Mouse (Mus musculus): ENCODE measurements around the gene Ftl1. TPM values are rescaled to one million over a fixed set of nuclear protein-coding genes. Genes with fewer than 3 reads are reported as not detected.
"Not testable (repeated sequence)": the region's sequence is repeated elsewhere in the genome, so short reads cannot be mapped to it uniquely, and the experiment has no call there.

Ftl1 gene
- total RNA-seq, 2 experiments from 2014 or later: 200 to 208 TPM

- peak within 1 kb of the TSS; percentile 54 for H3K4me3 ChIP-seq
- DNase-seq (ENCODE audit: extremely low spot score in 1 of 2, low spot score in 2 of 2): peak; percentile 35 to 42
- H3K27ac ChIP-seq: peak within 1 kb of the TSS; percentile 79
- intact Hi-C loops (cut with DNase I): no loop called here
- TF ChIP-seq CTCF (IDR thresholded peaks at IDR 0.05): no peak
Observed at GRCm38 (mm10) chr7:45488293-45489204, 28.9 kb upstream of the Ftl1 start, which contains the start of gene Dhdh. Dhdh (minus strand) TSS chr7:45488805.

- intact Hi-C loops (cut with DNase I): no loop called here
- DNase-seq (ENCODE audit: extremely low spot score in 1 of 2, low spot score in 2 of 2): no peak
- TF ChIP-seq CTCF (IDR thresholded peaks at IDR 0.05): no peak
- H3K4me3 ChIP-seq: no peak overlapping the region
- H3K27ac ChIP-seq: no peak overlapping the region
Observed at GRCm38 (mm10) chr7:45487861-45488292, 28.2 kb upstream of the Ftl1 start.

GRCm38 (mm10) chr7:45486761-45487415, 27.2 kb upstream of the Ftl1 start, which contains the start of gene Gm45808:
Gm45808 (minus strand) TSS chr7:45486811.
- DNase-seq (ENCODE audit: extremely low spot score in 1 of 2, low spot score in 2 of 2): no peak
- intact Hi-C loops (cut with DNase I): no loop called here
- no peak within 1 kb of the TSS for H3K27ac ChIP-seq
- no peak for TF ChIP-seq CTCF (IDR thresholded peaks at IDR 0.05)
- no peak within 1 kb of the TSS for H3K4me3 ChIP-seq

GRCm38 (mm10) chr7:45486158-45486557, 26.5 kb upstream of the Ftl1 start:
- Histone ChIP-seq H3K27ac (no peak overlapping the region), H3K4me3 (no peak overlapping the region)
- no peak for DNase-seq (ENCODE audit: extremely low spot score in 1 of 2, low spot score in 2 of 2)
- no peak for TF ChIP-seq CTCF (IDR thresholded peaks at IDR 0.05)
- intact Hi-C loops (cut with DNase I): no loop called here

GRCm38 (mm10) chr7:45484985-45485384, 25.3 kb upstream of the Ftl1 start:
- H3K27ac ChIP-seq; DNase-seq (ENCODE audit: extremely low spot score in 1 of 2, low spot score in 2 of 2); H3K4me3 ChIP-seq; intact Hi-C loops (cut with DNase I): not testable (repeated sequence)

- intact Hi-C loops (cut with DNase I): no loop called here
- no peak overlapping the region for H3K27ac ChIP-seq
- no peak for DNase-seq (ENCODE audit: extremely low spot score in 1 of 2, low spot score in 2 of 2)
- TF ChIP-seq CTCF (IDR thresholded peaks at IDR 0.05): no peak
- no peak overlapping the region for H3K4me3 ChIP-seq
Observed at GRCm38 (mm10) chr7:45482166-45482565, 22.5 kb upstream of the Ftl1 start.

- intact Hi-C loops (cut with DNase I): no loop called here
- peak; percentile 64 for DNase-seq (ENCODE audit: extremely low spot score in 1 of 2, low spot score in 2 of 2)
- TF ChIP-seq CTCF (IDR thresholded peaks at IDR 0.05): no peak
- Histone ChIP-seq H3K4me3 (no peak within 1 kb of the TSS), H3K27ac (no peak within 1 kb of the TSS)
Observed at GRCm38 (mm10) chr7:45481374-45481927, 21.8 kb upstream of the Ftl1 start, which contains the start of gene Tulp2. Tulp2 (plus strand) TSS chr7:45481877.

- H3K27ac ChIP-seq; H3K4me3 ChIP-seq; intact Hi-C loops (cut with DNase I); DNase-seq (ENCODE audit: extremely low spot score in 1 of 2, low spot score in 2 of 2): not testable (repeated sequence)
Observed at GRCm38 (mm10) chr7:45480310-45480709, 20.6 kb upstream of the Ftl1 start.

GRCm38 (mm10) chr7:45478774-45479173, 19.1 kb upstream of the Ftl1 start:
- H3K4me3 ChIP-seq: no peak overlapping the region
- DNase-seq (ENCODE audit: extremely low spot score in 1 of 2, low spot score in 2 of 2): no peak
- intact Hi-C loops (cut with DNase I): loop anchor here (5.0 kb wide), 1 partner anchor 44 kb away; no protein-coding TSS in a partner anchor
- no peak for TF ChIP-seq CTCF (IDR thresholded peaks at IDR 0.05)
- no peak overlapping the region for H3K27ac ChIP-seq

GRCm38 (mm10) chr7:45477003-45477402, 17.3 kb upstream of the Ftl1 start:
- H3K27ac ChIP-seq: no peak overlapping the region
- DNase-seq (ENCODE audit: extremely low spot score in 1 of 2, low spot score in 2 of 2): peak; percentile 52 to 61
- TF ChIP-seq CTCF (IDR thresholded peaks at IDR 0.05): peak; percentile 65
- no peak overlapping the region for H3K4me3 ChIP-seq
- intact Hi-C loops (cut with DNase I): loop anchor here (2.0 to 5.0 kb wide), 2 partner anchors 45 to 84 kb away; no protein-coding TSS in a partner anchor

- no peak for DNase-seq (ENCODE audit: extremely low spot score in 1 of 2, low spot score in 2 of 2)
- intact Hi-C loops (cut with DNase I): loop anchor here (2.0 to 5.0 kb wide), 2 partner anchors 46 to 84 kb away; no protein-coding TSS in a partner anchor
- H3K27ac ChIP-seq: no peak overlapping the region
- no peak for TF ChIP-seq CTCF (IDR thresholded peaks at IDR 0.05)
- H3K4me3 ChIP-seq: no peak overlapping the region
Observed at GRCm38 (mm10) chr7:45476453-45476852, 16.8 kb upstream of the Ftl1 start.
